Mouse (Mus musculus) liver, adult 2 months (tissue): ENCODE data around the gene Wipf1.

Experiments
- CTCF ChIP-seq: fragments of 200-500 bp; IDR thresholded peaks from 2 replicates; pipeline ENCODE4 v1.5.1; 2011; ENCODE audit warnings: low read depth, low read length, control low read depth
- POLR2A ChIP-seq: fragments of 200-500 bp; IDR thresholded peaks from 2 replicates; pipeline ENCODE4 v1.6.1; 2011; ENCODE audit warnings: low read length, control low read depth; ENCODE audit not compliant: insufficient read depth; ENCODE audit errors: extremely low read depth

GRCm38 (mm10) chr2:73425822-73426221, 103.7 kb downstream of the Wipf1 start:
- TF ChIP-seq CTCF (no peak), POLR2A (no peak)
